Mouse (Mus musculus) T-cell, adult 2 months (primary cell): ENCODE data around the gene Tle2.
A peak's percentile ranks its signal among the peaks of the same experiment; 100 is the strongest.

Source experiments
- DNase-seq: peaks from one replicate; pipeline ENCODE4 v3.0.0; 2022; ENCODE audit warnings: low spot score

The Tle2 gene

GRCm38 (mm10) chr10:81553807-81554755 lies 20.3 kb upstream of the Tle2 start:
- no peak for DNase-seq

GRCm38 (mm10) chr10:81556282-81556681 lies 18.1 kb upstream of the Tle2 start:
- DNase-seq = no peak

- no peak for DNase-seq
Measured at GRCm38 (mm10) chr10:81557491-81557890, 16.9 kb upstream of the Tle2 start.

GRCm38 (mm10) chr10:81559163-81559626 lies 15.2 kb upstream of the Tle2 start, which contains the start of gene Aes:
Aes (plus strand) TSS chr10:81559488.
- DNase-seq = peak; percentile 74

- DNase-seq = peak; percentile 63
Measured at GRCm38 (mm10) chr10:81559627-81560539, 14.5 kb upstream of the Tle2 start.

GRCm38 (mm10) chr10:81560719-81561459 lies 13.5 kb upstream of the Tle2 start:
- DNase-seq = peak; percentile 94

- no peak for DNase-seq
Measured at GRCm38 (mm10) chr10:81562411-81562810, 11.9 kb upstream of the Tle2 start.

- no peak for DNase-seq
Measured at GRCm38 (mm10) chr10:81563481-81563880, 10.9 kb upstream of the Tle2 start.

- no peak for DNase-seq
Measured at GRCm38 (mm10) chr10:81564216-81564615, 10.1 kb upstream of the Tle2 start.

GRCm38 (mm10) chr10:81564734-81565133 lies 9.6 kb upstream of the Tle2 start:
- DNase-seq = peak; percentile 69

- no peak for DNase-seq
Measured at GRCm38 (mm10) chr10:81565257-81566228, 8.8 kb upstream of the Tle2 start.

GRCm38 (mm10) chr10:81568381-81569191 lies 5.8 kb upstream of the Tle2 start:
- no peak for DNase-seq

- DNase-seq = no peak
Measured at GRCm38 (mm10) chr10:81569507-81570237, 4.7 kb upstream of the Tle2 start.

GRCm38 (mm10) chr10:81570238-81570800 lies 4.0 kb upstream of the Tle2 start:
- no peak for DNase-seq

GRCm38 (mm10) chr10:81570831-81571500 lies 3.4 kb upstream of the Tle2 start:
- peak; percentile 71 for DNase-seq

GRCm38 (mm10) chr10:81571501-81571876 lies 2.9 kb upstream of the Tle2 start:
- peak; percentile 90 for DNase-seq

GRCm38 (mm10) chr10:81572133-81572671 lies 2.2 kb upstream of the Tle2 start:
- no peak for DNase-seq

GRCm38 (mm10) chr10:81572975-81573374 lies 1.4 kb upstream of the Tle2 start:
- DNase-seq = no peak
